Mouse (Mus musculus): Measurements from ENCODE around the gene Slc9a7.

The Slc9a7 gene

GRCm38 (mm10) chrX:20291282-20292039, at the start of gene Slc9a7:
Gene Slc9a7, minus strand, starts transcription at chrX:20291807.
- peak; percentile 76 for ATAC-seq (ENCODE audit: low TSS enrichment)

GRCm38 (mm10) chrX:20335722-20336121, 44.1 kb upstream of the Slc9a7 start:
- no peak for ATAC-seq (ENCODE audit: low TSS enrichment)

DNA sequence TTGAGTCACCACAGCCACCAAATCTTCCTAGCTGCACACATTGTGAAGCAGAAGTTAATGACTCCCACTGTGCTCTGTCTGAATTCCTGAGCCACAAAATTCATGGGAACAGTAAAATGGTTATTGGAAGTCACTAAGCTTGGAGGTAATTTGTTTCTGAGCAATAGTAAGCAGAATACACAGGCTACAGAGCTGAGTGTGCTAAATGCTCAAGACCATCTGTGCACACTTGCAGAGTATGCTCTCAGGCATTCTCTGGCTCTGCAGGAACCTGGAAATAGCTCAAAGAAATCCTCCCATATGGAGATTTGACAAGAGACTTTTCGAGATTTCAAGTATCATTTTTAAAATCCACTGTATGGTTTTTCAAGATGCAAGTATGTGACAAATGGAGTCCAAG, 41.1 kb upstream of the Slc9a7 start:
- peak; percentile 96 for ATAC-seq (ENCODE audit: low TSS enrichment)

DNA sequence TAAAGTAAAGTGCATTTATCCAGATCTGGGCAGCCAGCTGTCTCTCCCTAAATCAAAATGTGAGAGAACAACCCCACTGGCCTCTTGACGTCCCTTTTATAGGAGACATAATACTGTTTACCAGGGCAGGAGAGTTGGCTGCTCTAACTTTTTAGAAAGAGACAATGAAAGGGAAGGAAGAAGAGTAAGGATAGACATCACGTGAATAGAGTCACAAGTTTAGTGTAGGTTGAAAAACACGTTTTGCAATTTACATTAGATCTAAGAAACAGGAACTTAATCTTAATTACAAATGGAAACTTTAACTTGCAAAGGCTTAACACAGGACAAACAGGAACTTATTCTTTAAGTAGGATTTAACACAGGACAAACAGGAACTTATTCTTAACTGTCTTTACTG, 15.6 kb upstream of the Slc9a7 start:
- ATAC-seq (ENCODE audit: low TSS enrichment), result no peak

GRCm38 (mm10) chrX:20305941-20306340, 14.3 kb upstream of the Slc9a7 start:
- no peak for ATAC-seq (ENCODE audit: low TSS enrichment)

DNA sequence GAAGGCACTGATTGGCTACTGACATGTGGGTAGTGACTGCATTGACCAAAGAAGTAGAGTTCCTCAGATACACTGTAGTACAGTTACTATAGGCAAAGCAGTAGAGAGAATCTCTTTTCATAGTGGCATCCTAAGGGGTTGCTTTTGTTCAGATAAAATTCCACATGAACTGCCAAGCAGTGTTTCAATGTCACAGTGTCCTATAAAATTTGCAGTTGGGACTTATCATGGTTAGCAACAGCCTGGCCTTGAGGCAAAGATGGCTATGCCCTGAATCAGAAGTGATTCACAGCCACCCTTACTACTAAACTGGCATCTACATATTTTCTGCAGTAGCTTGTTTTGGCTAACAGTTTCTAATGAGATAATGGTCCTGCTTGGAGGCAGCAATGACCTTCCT, 11.7 kb upstream of the Slc9a7 start:
- ATAC-seq (ENCODE audit: low TSS enrichment), result no peak

DNA sequence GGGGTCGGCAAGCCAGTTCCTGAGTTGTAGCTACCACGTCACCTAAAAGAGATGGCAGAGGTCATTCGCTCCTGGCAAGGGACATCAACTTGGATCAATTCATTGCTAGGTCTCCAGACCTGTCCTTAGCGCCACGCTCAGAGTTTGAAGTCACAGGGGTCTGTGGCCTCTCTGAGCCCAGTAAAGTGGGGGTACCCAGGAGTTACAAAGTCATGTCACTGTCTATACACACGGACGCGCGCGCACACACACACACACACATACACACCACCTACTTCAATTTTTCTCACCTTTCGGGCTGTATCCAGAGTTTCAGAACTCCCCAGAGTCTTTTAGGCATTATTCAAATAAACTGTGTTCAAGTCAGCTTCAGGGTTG, 422 bp upstream of the Slc9a7 start:
- ATAC-seq (ENCODE audit: low TSS enrichment), result no peak

DNA sequence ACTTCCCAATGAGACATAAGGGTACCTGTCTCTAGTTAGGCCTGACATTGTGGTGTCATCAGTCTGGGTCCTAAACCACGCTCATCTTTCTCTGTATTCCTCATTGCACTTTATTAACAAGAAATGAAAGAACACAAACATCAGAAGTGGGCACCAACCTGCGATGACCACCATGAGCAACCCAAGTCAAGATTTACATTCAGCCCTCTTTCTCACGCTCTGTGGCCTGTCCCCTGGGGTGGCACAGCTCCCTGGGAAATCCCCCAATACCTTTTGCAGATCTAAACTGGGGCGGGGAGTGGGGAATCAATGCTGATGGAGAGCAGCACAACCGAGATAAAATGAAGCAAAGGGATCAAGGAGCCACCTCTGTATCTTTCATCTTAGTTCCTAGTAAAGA, 892 bp downstream of the Slc9a7 start:
- ATAC-seq (ENCODE audit: low TSS enrichment), result peak; percentile 5; the same call in 1 of the 2 replicates

- no peak for ATAC-seq (ENCODE audit: low TSS enrichment)
Measured at GRCm38 (mm10) chrX:20288674-20289073, 2.9 kb downstream of the Slc9a7 start.

DNA sequence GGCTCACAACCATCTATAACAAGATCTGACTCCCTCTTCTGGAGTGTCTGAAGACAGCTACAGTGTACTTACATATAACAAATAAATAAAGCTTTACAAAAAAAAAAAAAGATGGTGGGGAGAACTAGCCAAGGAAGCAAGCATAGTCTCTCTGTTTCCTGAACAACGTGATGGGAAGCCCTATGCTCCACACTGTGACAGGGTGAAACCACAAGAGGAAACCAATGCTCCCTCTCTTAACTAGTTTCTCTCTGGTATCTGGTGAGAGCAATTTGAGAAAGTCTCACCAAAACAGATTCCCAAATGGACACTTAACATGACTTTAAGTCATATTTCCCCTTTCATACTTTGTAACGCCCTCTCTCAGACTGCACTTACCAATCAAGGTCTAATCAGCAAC, 5.4 kb downstream of the Slc9a7 start:
- ATAC-seq (ENCODE audit: low TSS enrichment), result no peak

- ATAC-seq (ENCODE audit: low TSS enrichment), result no peak
Measured at GRCm38 (mm10) chrX:20279424-20279823, 12.2 kb downstream of the Slc9a7 start.

- ATAC-seq (ENCODE audit: low TSS enrichment), result no peak
Measured at GRCm38 (mm10) chrX:20273854-20274253, 17.8 kb downstream of the Slc9a7 start.

- ATAC-seq (ENCODE audit: low TSS enrichment), result no peak
Measured at GRCm38 (mm10) chrX:20271980-20272379, 19.6 kb downstream of the Slc9a7 start.

- no peak for ATAC-seq (ENCODE audit: low TSS enrichment)
Measured at GRCm38 (mm10) chrX:20269980-20270379, 21.6 kb downstream of the Slc9a7 start.

DNA sequence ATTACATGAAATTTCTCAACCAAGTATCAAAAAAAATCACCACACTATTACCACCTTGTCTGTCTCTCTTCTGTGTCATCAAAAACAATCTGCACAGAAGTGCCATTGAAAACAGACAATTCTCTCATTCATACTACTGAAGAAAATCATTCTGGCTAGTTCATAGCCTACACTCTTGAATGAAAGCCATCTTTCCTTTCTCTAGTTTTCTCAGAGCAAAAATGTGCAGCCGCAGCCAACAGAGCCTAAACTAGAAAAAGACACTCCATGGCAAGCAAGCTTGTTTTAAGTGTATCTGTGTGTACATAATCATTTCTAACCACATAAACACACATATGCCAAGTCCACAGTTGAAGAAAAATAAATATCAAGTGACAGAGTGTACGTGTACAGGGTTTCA, 27.2 kb downstream of the Slc9a7 start:
- ATAC-seq (ENCODE audit: low TSS enrichment), result peak; percentile 52; the same call in 1 of the 2 replicates

- no peak for ATAC-seq (ENCODE audit: low TSS enrichment)
Measured at GRCm38 (mm10) chrX:20228102-20228501, 63.5 kb downstream of the Slc9a7 start.

GRCm38 (mm10) chrX:20221486-20221885, 70.1 kb downstream of the Slc9a7 start:
- no peak for ATAC-seq (ENCODE audit: low TSS enrichment)

- ATAC-seq (ENCODE audit: low TSS enrichment), result no peak
Measured at GRCm38 (mm10) chrX:20185616-20186015, 106.0 kb downstream of the Slc9a7 start.

GRCm38 (mm10) chrX:20176792-20177191, 114.8 kb downstream of the Slc9a7 start:
- no peak for ATAC-seq (ENCODE audit: low TSS enrichment)

- ATAC-seq (ENCODE audit: low TSS enrichment), result no peak
Measured at GRCm38 (mm10) chrX:20168430-20168829, 123.2 kb downstream of the Slc9a7 start.

DNA sequence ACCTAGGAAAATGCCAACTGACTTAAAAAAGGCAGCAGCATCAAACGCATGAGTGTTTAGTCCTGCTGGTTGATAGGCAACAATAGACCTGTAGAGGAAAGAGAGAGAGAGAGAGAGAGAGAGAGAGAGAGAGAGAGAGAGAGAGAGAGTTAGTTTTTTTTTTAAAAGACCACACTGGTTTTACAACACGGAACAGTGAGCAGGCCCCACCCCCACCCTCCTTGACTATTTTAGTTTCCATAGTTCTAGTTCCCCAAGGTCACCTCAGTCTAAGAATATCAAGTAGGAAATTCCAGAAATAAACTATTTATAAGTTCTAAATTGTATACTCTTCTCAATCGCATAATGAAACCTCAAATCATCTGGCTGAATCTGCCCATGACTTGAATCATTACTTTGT, 126.6 kb downstream of the Slc9a7 start:
- no peak for ATAC-seq (ENCODE audit: low TSS enrichment)

GRCm38 (mm10) chrX:20162322-20162711, 129.3 kb downstream of the Slc9a7 start:
- ATAC-seq (ENCODE audit: low TSS enrichment), result peak; percentile 59; the same call in 1 of the 2 replicates

DNA sequence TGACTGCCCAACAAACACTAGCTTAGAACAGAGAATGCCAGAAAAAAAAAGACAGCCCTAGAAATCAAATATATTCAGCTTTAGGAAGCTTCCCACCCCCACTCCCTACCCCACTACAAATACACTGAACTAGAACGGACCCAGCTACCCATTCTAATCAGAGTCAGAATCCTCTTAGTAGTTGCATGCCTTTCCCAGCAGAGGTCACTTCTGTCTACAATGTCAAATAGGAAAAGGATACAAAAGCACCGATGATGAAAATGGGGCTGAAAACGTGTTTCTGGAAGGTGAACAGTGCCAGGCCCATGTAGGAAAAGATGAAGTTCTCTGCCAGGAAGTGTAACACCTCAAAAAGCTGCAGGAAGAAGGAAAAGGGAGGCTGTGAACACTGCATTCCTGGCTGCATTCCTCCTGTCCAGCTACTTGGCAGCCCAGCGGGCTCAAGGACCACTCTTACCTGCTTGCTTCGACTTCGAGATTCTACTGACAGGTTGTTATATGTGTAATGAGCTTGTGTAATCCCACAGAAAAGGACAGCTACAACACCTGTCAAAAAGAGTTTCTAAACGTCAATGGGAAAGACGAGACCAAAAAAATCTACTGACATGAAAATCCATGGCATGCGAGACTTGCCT, 129.8 kb downstream of the Slc9a7 start:
- no peak for ATAC-seq (ENCODE audit: low TSS enrichment)

DNA sequence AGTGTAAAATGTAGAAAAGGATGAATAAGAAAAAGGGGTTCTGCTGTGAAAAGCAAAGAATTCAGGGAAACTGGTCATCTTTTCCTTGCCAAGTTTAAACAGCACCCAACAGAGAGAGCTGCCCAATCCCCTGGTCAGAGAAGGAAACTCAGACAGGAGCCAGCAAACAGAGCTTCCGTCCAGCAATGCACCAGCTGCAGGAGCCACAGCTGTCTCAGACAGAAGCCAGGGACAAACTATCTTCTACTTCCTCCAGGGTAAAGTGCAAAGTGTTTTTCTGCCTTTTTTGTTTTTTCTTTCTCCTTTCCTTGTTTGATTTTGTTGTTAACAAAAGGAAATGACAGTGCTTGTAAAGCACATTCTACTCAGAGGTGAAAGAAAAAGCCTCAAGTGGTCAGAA, 131.3 kb downstream of the Slc9a7 start:
- no peak for ATAC-seq (ENCODE audit: low TSS enrichment)
